Mouse (Mus musculus) kidney, embryonic 15.5 days (tissue): ENCODE measurements around the gene Gmeb2. TPM values are rescaled to one million over a fixed set of nuclear protein-coding genes. Genes with fewer than 3 reads are reported as not detected.
A peak's percentile ranks its signal among the peaks of the same experiment; 100 is the strongest.
"Not testable (repeated sequence)": the region's sequence is repeated elsewhere in the genome, so short reads cannot be mapped to it uniquely, and the experiment has no call there.

ENCODE experiments used
- ATAC-seq: fragments of 200-750 bp; cut with Nextera tagmentation; replicated peaks from 2 replicates; pipeline ENCODE4 v1.8.0; 2017; ENCODE audit warnings: moderate TSS enrichment; ENCODE audit not compliant: low FRiP score
- H3K27ac ChIP-seq: fragments of 300-500 bp; sonication (generic); 2 replicates; pipeline ENCODE4 v1.5.1; 2015; ENCODE audit warnings: mild to moderate bottlenecking, inconsistent platforms
- H3K27me3 ChIP-seq: fragments of 300-500 bp; sonication (generic); 2 replicates; pipeline ENCODE4 v1.6.1; 2015; ENCODE audit warnings: inconsistent platforms
- H3K36me3 ChIP-seq: fragments of 300-500 bp; sonication (generic); 2 replicates; pipeline ENCODE4 v1.6.1; 2015; ENCODE audit warnings: inconsistent platforms
- H3K4me1 ChIP-seq: fragments of 300-500 bp; sonication (generic); 2 replicates; pipeline ENCODE4 v1.6.1; 2015; ENCODE audit warnings: inconsistent platforms
- H3K4me2 ChIP-seq: fragments of 300-500 bp; sonication (generic); 2 replicates; pipeline ENCODE4 v1.6.1; 2015; ENCODE audit warnings: moderate library complexity, mild to moderate bottlenecking, inconsistent platforms
- H3K4me3 ChIP-seq: fragments of 300-500 bp; sonication (generic); replicated peaks from 2 replicates; pipeline ENCODE4 v1.5.1; 2015; ENCODE audit warnings: mild to moderate bottlenecking, inconsistent platforms
- H3K9ac ChIP-seq: fragments of 300-500 bp; sonication (generic); 2 replicates; pipeline ENCODE4 v1.6.1; 2015; ENCODE audit warnings: mild to moderate bottlenecking, inconsistent platforms
- H3K9me3 ChIP-seq: fragments of 300-500 bp; sonication (generic); replicated peaks from 2 replicates; pipeline ENCODE4 v1.6.1; 2016; ENCODE audit warnings: inconsistent platforms
- WGBS: fragments of 180-500 bp; shearing (Covaris S2); methylation state at CpG from one replicate; pipeline ENCODE4 v1.1.7; 2015; ENCODE audit warnings: mixed read lengths; 5-methylcytosine and 5-hydroxymethylcytosine counted together
- polyA plus RNA-seq: library from polyadenylated mRNA; unstranded; fragments of >200 nt; fragmentation: Nextera tagmentation; extraction: Ambion mirVana; gene quantifications from 2 replicates; pipeline ENCODE4 v1.2.1, GENCODE M21; 2015

The Gmeb2 gene
- 15.3 and 15.8 TPM in 2 replicates for polyA plus RNA-seq

- H3K4me2 ChIP-seq = peak within 1 kb of the TSS; percentile 70
- peaks cover 24% of the 10 kb centered on the region for H3K36me3 ChIP-seq
- peak; percentile 98 for ATAC-seq
- H3K4me1 ChIP-seq = peaks cover 18% of the 10 kb centered on the region
- not testable (repeated sequence) for H3K27me3 ChIP-seq, H3K9me3 ChIP-seq
- peak within 1 kb of the TSS; percentile 68 for H3K4me3 ChIP-seq
- peak within 1 kb of the TSS; percentile 81 for H3K9ac ChIP-seq
- WGBS = 3% methylated on average over 38 of the region's 38 CpGs
- peak within 1 kb of the TSS; percentile 96 for H3K27ac ChIP-seq
These were observed at the start of gene Gmeb2 for GRCm38 (mm10) chr2:181287958-181288350. Gene Gmeb2 (minus strand): TSS chr2:181288035.

- ATAC-seq = no peak
- Histone ChIP-seq H3K27me3 (no peaks in the 10 kb centered on the region), H3K27ac (no peak overlapping the region), H3K36me3 (peaks cover 93% of the 10 kb centered on the region), H3K4me1 (no peaks in the 10 kb centered on the region), H3K4me2 (no peak overlapping the region), H3K9ac (no peak overlapping the region), H3K4me3 (no peak overlapping the region), H3K9me3 (no peaks in the 10 kb centered on the region)
- WGBS = 62% methylated on average over 3 of the region's 3 CpGs
These were observed 46.2 kb upstream of the Gmeb2 start for GRCm38 (mm10) chr2:181334023-181334422.

- no peak for ATAC-seq
- no peak overlapping the region for H3K4me3 ChIP-seq
- no peaks in the 10 kb centered on the region for H3K27me3 ChIP-seq
- no peak overlapping the region for H3K4me2 ChIP-seq
- H3K9ac ChIP-seq = no peak overlapping the region
- no peak overlapping the region for H3K27ac ChIP-seq
- peaks cover 92% of the 10 kb centered on the region for H3K36me3 ChIP-seq
- no peaks in the 10 kb centered on the region for H3K9me3 ChIP-seq
- H3K4me1 ChIP-seq = no peaks in the 10 kb centered on the region
These were observed 44.7 kb upstream of the Gmeb2 start for GRCm38 (mm10) chr2:181332542-181332941.

GRCm38 (mm10) chr2:181326098-181326497 lies 38.3 kb upstream of the Gmeb2 start:
- no peak overlapping the region for H3K27ac ChIP-seq
- no peak overlapping the region for H3K4me2 ChIP-seq
- no peaks in the 10 kb centered on the region for H3K27me3 ChIP-seq
- H3K9me3 ChIP-seq = no peaks in the 10 kb centered on the region
- peaks cover 93% of the 10 kb centered on the region for H3K36me3 ChIP-seq
- no peak for ATAC-seq
- H3K9ac ChIP-seq = no peak overlapping the region
- no peak overlapping the region for H3K4me3 ChIP-seq
- WGBS = 97% methylated on average over 2 of the region's 2 CpGs
- no peaks in the 10 kb centered on the region for H3K4me1 ChIP-seq

GRCm38 (mm10) chr2:181322136-181322535 lies 34.3 kb upstream of the Gmeb2 start:
- H3K9ac ChIP-seq = no peak overlapping the region

GRCm38 (mm10) chr2:181320103-181320499 lies 32.3 kb upstream of the Gmeb2 start:
- Histone ChIP-seq H3K4me2 (peak overlapping the region; percentile 70), H3K4me3 (peak overlapping the region; percentile 64), H3K36me3 (peaks cover 36% of the 10 kb centered on the region), H3K9ac (peak overlapping the region; percentile 54), H3K9me3 (no peaks in the 10 kb centered on the region), H3K4me1 (peaks cover 13% of the 10 kb centered on the region), H3K27ac (0 out of 2 replicates have a peak overlapping the region, but pooled peaks have one; percentile 85), H3K27me3 (peaks cover 18% of the 10 kb centered on the region)
- no peak for ATAC-seq
- WGBS = 7% methylated on average over 7 of the region's 7 CpGs

More at GRCm38 (mm10) chr2:181322136-181322535, 34.3 kb upstream of the Gmeb2 start:
- Histone ChIP-seq H3K27me3 (no peaks in the 10 kb centered on the region), H3K36me3 (peaks cover 56% of the 10 kb centered on the region), H3K9me3 (no peaks in the 10 kb centered on the region), H3K4me3 (no peak overlapping the region), H3K27ac (no peak overlapping the region), H3K4me2 (no peak overlapping the region), H3K4me1 (peaks cover 13% of the 10 kb centered on the region)
- 76% methylated on average over 5 of the region's 5 CpGs for WGBS
- no peak for ATAC-seq

GRCm38 (mm10) chr2:181319248-181320102 lies 31.6 kb upstream of the Gmeb2 start, which contains the start of gene Rtel1:
Gene Rtel1 (plus strand): TSS chr2:181319739.
- peak; percentile 94 for ATAC-seq
- peaks cover 13% of the 10 kb centered on the region for H3K4me1 ChIP-seq
- H3K4me3 ChIP-seq = peak within 1 kb of the TSS; percentile 64
- H3K27ac ChIP-seq = peak within 1 kb of the TSS; percentile 85
- no peaks in the 10 kb centered on the region for H3K9me3 ChIP-seq
- H3K9ac ChIP-seq = peak within 1 kb of the TSS; percentile 54
- peaks cover 29% of the 10 kb centered on the region for H3K36me3 ChIP-seq
- H3K4me2 ChIP-seq = peak within 1 kb of the TSS; percentile 70
- peaks cover 24% of the 10 kb centered on the region for H3K27me3 ChIP-seq
- WGBS = 7% methylated on average over 40 of the region's 40 CpGs

- Histone ChIP-seq H3K9me3 (no peaks in the 10 kb centered on the region), H3K9ac (no peak within 1 kb of the TSS), H3K27ac (no peak within 1 kb of the TSS), H3K4me3 (peak within 1 kb of the TSS; percentile 28), H3K4me2 (peak within 1 kb of the TSS; percentile 50), H3K4me1 (peaks cover 13% of the 10 kb centered on the region), H3K27me3 (peaks cover 58% of the 10 kb centered on the region), H3K36me3 (no peaks in the 10 kb centered on the region)
- ATAC-seq = peak; percentile 74; the same call in 1 of the 2 replicates
- WGBS = 4% methylated on average over 23 of the region's 23 CpGs
These were observed 26.4 kb upstream of the Gmeb2 start, which contains the start of gene Stmn3 for GRCm38 (mm10) chr2:181314080-181314810. Gene Stmn3 (minus strand): TSS chr2:181314500.

- Histone ChIP-seq H3K27ac (no peak overlapping the region), H3K4me3 (peak overlapping the region; percentile 28), H3K9me3 (no peaks in the 10 kb centered on the region), H3K4me2 (peak overlapping the region; percentile 50), H3K9ac (no peak overlapping the region), H3K36me3 (no peaks in the 10 kb centered on the region), H3K27me3 (peaks cover 65% of the 10 kb centered on the region), H3K4me1 (peaks cover 10% of the 10 kb centered on the region)
- 0 out of 2 replicates have a peak, but pooled peaks have one; percentile 25 for ATAC-seq
- WGBS = 2% methylated on average over 35 of the region's 35 CpGs
These were observed 25.7 kb upstream of the Gmeb2 start for GRCm38 (mm10) chr2:181313344-181314079.

GRCm38 (mm10) chr2:181313006-181313343 lies 25.1 kb upstream of the Gmeb2 start:
- Histone ChIP-seq H3K36me3 (no peaks in the 10 kb centered on the region), H3K9ac (no peak overlapping the region), H3K4me1 (peaks cover 10% of the 10 kb centered on the region), H3K4me3 (no peak overlapping the region), H3K4me2 (peak overlapping the region; percentile 50; the same call in 1 of the 2 replicates), H3K27me3 (peaks cover 68% of the 10 kb centered on the region), H3K9me3 (no peaks in the 10 kb centered on the region), H3K27ac (no peak overlapping the region)
- WGBS = 10% methylated on average over 5 of the region's 5 CpGs
- no peak for ATAC-seq

GRCm38 (mm10) chr2:181312435-181312834 lies 24.6 kb upstream of the Gmeb2 start:
- Histone ChIP-seq H3K27me3 (peaks cover 74% of the 10 kb centered on the region), H3K36me3 (no peaks in the 10 kb centered on the region), H3K4me1 (peaks cover 10% of the 10 kb centered on the region), H3K9me3 (no peaks in the 10 kb centered on the region), H3K9ac (no peak overlapping the region), H3K27ac (no peak overlapping the region), H3K4me2 (no peak overlapping the region), H3K4me3 (no peak overlapping the region)
- WGBS = 72% methylated on average over 3 of the region's 3 CpGs
- ATAC-seq = no peak
